In the genomic region with DNA sequence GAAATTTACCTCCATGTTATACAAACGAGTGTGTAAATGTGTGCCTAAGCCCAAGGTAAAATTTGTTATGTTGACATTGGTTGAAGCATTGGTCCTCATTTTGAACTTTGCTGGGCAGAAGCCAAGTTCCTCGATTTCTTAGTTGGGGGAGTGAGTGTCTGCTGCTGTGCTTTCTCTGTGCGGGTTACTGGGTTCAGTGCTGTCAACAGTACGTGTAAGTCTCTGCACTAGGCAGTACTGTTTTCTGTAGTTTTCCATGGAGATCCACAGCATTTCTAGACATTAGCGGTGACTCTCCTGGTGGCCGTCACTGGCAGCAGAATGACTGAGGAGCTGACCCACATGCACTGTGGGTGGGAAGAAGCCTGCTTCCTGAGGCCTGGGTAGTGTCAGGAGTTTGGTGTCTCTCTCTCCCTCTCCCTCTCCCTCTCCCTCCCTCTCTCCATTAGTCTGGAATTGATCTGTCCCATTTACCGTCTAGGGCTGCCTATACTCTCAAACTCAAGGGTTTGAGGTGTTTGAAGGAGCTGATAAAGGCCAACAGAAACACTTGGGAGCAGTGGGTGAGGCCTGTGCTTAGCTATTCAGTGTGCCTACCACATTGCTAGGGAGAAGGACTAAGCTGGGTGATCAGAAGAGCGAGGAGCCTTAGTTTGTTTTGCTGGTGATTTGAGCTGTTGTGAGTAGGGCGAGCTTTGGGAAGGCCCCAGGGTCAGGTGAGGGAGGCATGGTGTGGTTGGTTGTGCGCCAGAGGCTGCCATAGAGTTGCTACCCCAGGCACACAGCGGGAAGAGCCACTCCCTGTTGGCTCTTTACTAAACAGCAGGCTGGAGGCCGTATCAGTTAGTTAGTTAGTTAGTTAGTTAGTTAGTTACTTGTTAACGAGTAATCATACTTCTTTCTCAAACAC, we compare ENCODE assay signal across 10 mouse cellular contexts. TPM values are rescaled to one million over a fixed set of nuclear protein-coding genes. Genes with fewer than 3 reads are reported as not detected.
DNase-seq lines count a peak whose midpoint lies in the region; ATAC-seq and TF ChIP-seq lines count a peak whose summit lies in the region.
"Had no signal": no experiment of that assay in that cellular context is flagged by ENCODE, and none has a peak within 500 bp of the region (broad histone marks: within the 10 kb centered on the region; RNA-seq: fewer than 3 reads in every experiment).

No protein-coding gene starts in this region.

- no peak for ATAC-seq in lung, embryonic 15.5 days (ENCODE audit: borderline replicate concordance, extremely low read depth, low FRiP score, low TSS enrichment)
- ATAC-seq in erythroid progenitor cell, adult 5-6 weeks (replicated peaks; ENCODE audit: low FRiP score, poor library complexity, severe bottlenecking), result 0 out of 2 replicates have a peak, but pooled peaks have one; percentile 34
- ATAC-seq in liver, postnatal 0 days, result peak; percentile 62

- no peaks in the 10 kb centered on the region for H3K9me3 ChIP-seq in heart, embryonic 10.5 days
- H3K9me3 ChIP-seq in lung, embryonic 15.5 days, result no peaks in the 10 kb centered on the region
- H3K9me3 ChIP-seq in liver, postnatal 0 days (ENCODE audit: low read length), result no peaks in the 10 kb centered on the region

- no peaks in the 10 kb centered on the region for H3K27me3 ChIP-seq in heart, embryonic 10.5 days (ENCODE audit: insufficient read depth, poor library complexity, severe bottlenecking)
- no peaks in the 10 kb centered on the region for H3K27me3 ChIP-seq in lung, embryonic 15.5 days
- no peaks in the 10 kb centered on the region for H3K27me3 ChIP-seq in liver, postnatal 0 days (ENCODE audit: insufficient read depth, low read length)
- H3K27me3 ChIP-seq: CH12.LX had no signal

- no peak for TF ChIP-seq CTCF in liver, postnatal 0 days (IDR thresholded peaks at IDR 0.05; ENCODE audit: low read depth)

- peaks cover 45% of the 10 kb centered on the region for H3K4me1 ChIP-seq in heart, embryonic 10.5 days
- peaks cover 8% of the 10 kb centered on the region for H3K4me1 ChIP-seq in lung, embryonic 15.5 days
- H3K4me1 ChIP-seq in liver, postnatal 0 days (ENCODE audit: insufficient read depth), result 0 out of 2 replicates have a peak, but pooled peaks cover 3% of the 10 kb centered on the region

- WGBS in heart, embryonic 10.5 days, result 62% methylated on average over 13 of the region's 13 CpGs
- 51% methylated on average over 13 of the region's 13 CpGs for WGBS in lung, embryonic 15.5 days
- WGBS in liver, postnatal 0 days (ENCODE audit: insufficient replicate concordance), result 63% methylated on average over 13 of the region's 13 CpGs

- H3K27ac ChIP-seq in heart, embryonic 10.5 days, result peak overlapping the region; percentile 60
- H3K27ac ChIP-seq in lung, embryonic 15.5 days, result peak overlapping the region; percentile 55; the same call in 1 of the 2 replicates
- peak overlapping the region; percentile 68 for H3K27ac ChIP-seq in liver, postnatal 0 days (ENCODE audit: low read depth)

- peaks cover 47% of the 10 kb centered on the region for H3K36me3 ChIP-seq in heart, embryonic 10.5 days
- 0 out of 2 replicates have a peak, but pooled peaks cover 5% of the 10 kb centered on the region for H3K36me3 ChIP-seq in lung, embryonic 15.5 days
- H3K36me3 ChIP-seq in liver, postnatal 0 days (replicated peaks; ENCODE audit: insufficient read depth, low read length), result peaks cover 11% of the 10 kb centered on the region; the same call in 1 of the 2 replicates

- H3K4me3 ChIP-seq in heart, embryonic 10.5 days, result no peak overlapping the region
- H3K4me3 ChIP-seq in lung, embryonic 15.5 days, result no peak overlapping the region
- H3K4me3 ChIP-seq in liver, postnatal 0 days (ENCODE audit: low read depth, low read length), result no peak overlapping the region

- H3K9ac ChIP-seq in lung, embryonic 15.5 days, result no peak overlapping the region
- no peak overlapping the region for H3K9ac ChIP-seq in liver, postnatal 0 days (replicated peaks)

- TF ChIP-seq EP300 in liver, postnatal 0 days (IDR thresholded peaks at IDR 0.05; ENCODE audit: low read depth), result no peak

- no peak for DNase-seq in heart, embryonic 10.5 days (ENCODE audit: low spot score)
- no peak for DNase-seq in heart, adult 8-10 months (ENCODE audit: low spot score)
- no peak for DNase-seq in lung, postnatal 25 days (ENCODE audit: low spot score)
- DNase-seq in liver, postnatal 0 days, result peak; percentile 43
- DNase-seq in testis, postnatal 10 days (ENCODE audit: low spot score), result no peak
- no peak for DNase-seq in layer of hippocampus, postnatal 25 days (ENCODE audit: extremely low spot score in 1 of 2, low spot score in 1 of 2)
- DNase-seq: thymus, postnatal 14 days had no signal

- no peak overlapping the region for H3K4me2 ChIP-seq in lung, embryonic 15.5 days
- no peak overlapping the region for H3K4me2 ChIP-seq in liver, postnatal 0 days (ENCODE audit: low read depth, low read length)

RNA-seq across cellular contexts. Expression of gene Eif4g3, which starts 45.8 kb away (rescaled TPM):
- 29.0 and 35.3 TPM in 2 replicates for polyA plus RNA-seq in heart, embryonic 10.5 days (2016; fragmentation: Nextera tagmentation; extraction: Ambion mirVana)
- 10 to 100 TPM; 36.5 to 42.9 (median 41.0) TPM for total RNA-seq in heart, adult 8-10 months (2022)
- 26.6 and 29.6 TPM in 2 replicates for polyA plus RNA-seq in lung, embryonic 15.5 days (2015; fragmentation: Nextera tagmentation; extraction: Ambion mirVana)
- 23.1 and 29.8 TPM in 2 replicates for total RNA-seq in erythroid progenitor cell, adult 5-6 weeks (2015; ENCODE audit: low replicate concordance)
- 11.7 and 12.1 TPM in 2 replicates for total RNA-seq in erythroid progenitor cell, adult 5-6 weeks (2017; ENCODE audit: low replicate concordance)
- polyA plus RNA-seq in liver, postnatal 0 days (2015; fragmentation: Nextera tagmentation; extraction: Ambion mirVana), result 5.8 and 5.9 TPM in 2 replicates
- 100 to 1,000 TPM; 135 to 160 TPM for total RNA-seq in layer of hippocampus, postnatal 25 days (2021)
